Mouse (Mus musculus) C2C12 (cell line): ENCODE results near the gene Cct7.

Experiments
- CTCF ChIP-seq: IDR thresholded peaks from one replicate; pipeline ENCODE4 v1.5.1; 2011; ENCODE audit not compliant: control insufficient read depth, insufficient read depth, insufficient read length
- MYOG ChIP-seq: IDR thresholded peaks from one replicate; pipeline ENCODE4 v1.6.1; 2011; ENCODE audit not compliant: control insufficient read depth, insufficient read length; ENCODE audit errors: extremely low read depth

DNA sequence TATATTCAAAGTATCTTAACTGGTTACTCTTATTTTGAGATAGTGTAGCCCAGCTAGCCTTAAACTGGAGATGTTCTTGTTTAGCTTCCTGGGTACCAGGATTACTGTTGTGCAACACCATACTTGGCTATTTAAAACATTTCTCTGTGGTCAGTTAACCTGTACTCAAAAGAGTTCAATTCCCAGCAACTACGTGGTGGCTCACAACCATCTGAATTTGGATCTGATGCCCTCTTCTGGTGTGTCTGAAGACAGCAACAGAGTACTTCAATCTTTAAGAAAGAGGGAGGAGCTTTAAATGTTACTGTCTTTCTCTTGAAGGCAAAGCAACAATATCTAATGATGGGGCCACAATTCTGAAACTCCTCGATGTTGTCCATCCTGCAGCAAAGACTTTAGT lies 8.3 kb downstream of the Cct7 start:
- TF ChIP-seq CTCF (no peak), MYOG (no peak)
